Mouse (Mus musculus): ENCODE results near the gene Gpalpp1. TPM values are rescaled to one million over a fixed set of nuclear protein-coding genes. Genes with fewer than 3 reads are reported as not detected.

The Gpalpp1 gene
- total and polyA plus RNA-seq, 3 experiments: 18.3 to 18.9 TPM; not detected in 1

DNA sequence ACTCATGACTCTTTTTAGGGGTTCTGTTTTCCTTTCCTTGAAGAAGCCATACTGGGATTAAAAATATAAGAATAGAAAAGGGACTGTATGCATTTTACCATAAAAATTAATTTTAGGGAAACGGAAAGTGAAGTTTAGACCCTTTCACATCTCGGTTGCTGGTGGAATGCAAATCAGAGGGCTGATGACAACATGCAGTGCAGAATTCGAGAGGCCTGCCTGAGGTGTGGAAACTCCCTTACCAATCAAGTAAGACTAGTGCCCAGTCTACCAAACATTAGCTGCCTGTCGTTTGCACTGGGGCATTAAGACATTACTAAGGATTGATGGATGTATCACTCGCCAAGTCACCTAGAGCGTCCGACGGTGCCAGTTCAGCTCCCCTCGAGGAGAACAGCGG, 37.7 kb upstream of the Gpalpp1 start:
- Histone ChIP-seq H3K79me2 (ENCODE audit: control insufficient read depth, insufficient read depth, low read length, poor library complexity) (no peaks in the 10 kb centered on the region; the same call in 1 of the 2 replicates), H3K9me3 (replicated peaks; ENCODE audit: insufficient read depth, low read length) (no peaks in the 10 kb centered on the region), H3K27ac (ENCODE audit: control insufficient read depth, low read depth, low read length) (no peak overlapping the region), H3K36me3 (ENCODE audit: control insufficient read depth in 1 of 2, insufficient read depth in 2 of 2, low read length in 2 of 2) (peaks cover 0 to 26% of the 10 kb centered on the region in 2 experiments; a peak in 2 of 4 replicates), H3K9ac (ENCODE audit: control insufficient read depth, low read depth, low read length, poor library complexity, severe bottlenecking) (no peak overlapping the region), H3K27me3 (ENCODE audit: control insufficient read depth in 1 of 2, insufficient read depth in 2 of 2, low read length in 2 of 2) (no peaks in the 10 kb centered on the region), H3K4me1 (ENCODE audit: control insufficient read depth in 1 of 2, insufficient read depth in 2 of 2, low read length in 2 of 2) (peaks cover 5 to 35% of the 10 kb centered on the region in 2 experiments), H3K4me3 (ENCODE audit: control insufficient read depth in 1 of 2, insufficient read depth in 1 of 2, low read depth in 2 of 2, low read length in 2 of 2) (no peak overlapping the region)
- no peak for DNase-seq (ENCODE audit: low read depth, low spot score)
- TF ChIP-seq E2F4 (IDR thresholded peaks at IDR 0.05; ENCODE audit: borderline replicate concordance, low read depth, low read length) (no peak), KAT2A (conservative IDR thresholded peaks at IDR 0.05; ENCODE audit: low read depth, low read length) (no peak), USF1 (IDR thresholded peaks at IDR 0.05; ENCODE audit: low read depth, low read length) (no peak), POLR2A (IDR thresholded peaks at IDR 0.05; ENCODE audit: control insufficient read depth in 1 of 2, insufficient read depth in 1 of 2, low read depth in 1 of 2, low read length in 2 of 2, poor library complexity in 1 of 2) (no peak), ZC3H11A (IDR thresholded peaks at IDR 0.05; ENCODE audit: low read depth, low read length) (no peak), ZNF384 (IDR thresholded peaks at IDR 0.05; ENCODE audit: low read depth, low read length) (no peak), JUND (IDR thresholded peaks at IDR 0.05; ENCODE audit: low read depth, low read length) (no peak), TAL1 (IDR thresholded peaks at IDR 0.05; ENCODE audit: low read length) (no peak), MEF2A (IDR thresholded peaks at IDR 0.05; ENCODE audit: extremely low read depth, insufficient replicate concordance, low read depth, low read length, poor library complexity, severe bottlenecking) (no peak), NELFE (IDR thresholded peaks at IDR 0.05; ENCODE audit: low read depth, low read length) (no peak), SMC3 (IDR thresholded peaks at IDR 0.05; ENCODE audit: low read depth, low read length) (no peak), SIN3A (IDR thresholded peaks at IDR 0.05; ENCODE audit: low read length) (no peak), CHD2 (IDR thresholded peaks at IDR 0.05; ENCODE audit: low read length) (no peak), ZKSCAN1 (IDR thresholded peaks at IDR 0.05; ENCODE audit: low read depth, low read length) (no peak), MYC (IDR thresholded peaks at IDR 0.05; ENCODE audit: low read depth, low read length) (no peak), MAZ (IDR thresholded peaks at IDR 0.05; ENCODE audit: low read depth, low read length) (no peak), POLR2AphosphoS2 (IDR thresholded peaks at IDR 0.05; ENCODE audit: low read length) (no peak), USF2 (IDR thresholded peaks at IDR 0.05; ENCODE audit: borderline replicate concordance in 1 of 2, insufficient read depth in 1 of 2, low read depth in 1 of 2, low read length in 2 of 2) (no peak), ELF1 (IDR thresholded peaks at IDR 0.05; ENCODE audit: low read depth, low read length) (no peak), UBTF (IDR thresholded peaks at IDR 0.05; ENCODE audit: borderline replicate concordance, insufficient read depth, low read depth, low read length) (no peak)

DNA sequence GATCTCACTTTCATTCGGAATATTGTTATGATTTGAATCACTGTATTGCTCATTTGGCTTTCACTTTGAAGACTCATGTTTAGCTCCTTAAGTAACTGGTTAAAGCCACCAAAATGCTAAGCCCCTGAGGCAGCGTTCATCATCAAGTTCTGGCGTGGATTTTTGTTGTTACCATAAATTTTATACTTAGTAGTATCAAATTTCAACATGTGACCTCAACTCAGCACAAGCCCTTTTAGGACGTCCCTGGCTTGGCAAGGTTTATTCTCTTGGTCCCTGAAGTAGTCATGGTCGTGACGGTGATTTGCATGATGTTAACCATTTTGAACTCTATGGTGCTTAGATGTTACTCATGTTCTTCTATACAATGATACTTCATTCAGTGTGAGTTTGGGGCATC, 36.5 kb upstream of the Gpalpp1 start:
- no peak for TF ChIP-seq HCFC1 (IDR thresholded peaks at IDR 0.05; ENCODE audit: low read depth, low read length)
- TF ChIP-seq CHD1 (IDR thresholded peaks at IDR 0.05; ENCODE audit: low read depth, low read length): no peak
- TF ChIP-seq ZMIZ1 (IDR thresholded peaks at IDR 0.05; ENCODE audit: low read depth, low read length): no peak
- TF ChIP-seq ZNF384 (IDR thresholded peaks at IDR 0.05; ENCODE audit: low read depth, low read length): no peak
- no peak for TF ChIP-seq CHD2 (IDR thresholded peaks at IDR 0.05; ENCODE audit: low read length)
- TF ChIP-seq RAD21 (IDR thresholded peaks at IDR 0.05; ENCODE audit: low read depth, low read length): no peak
- TF ChIP-seq MXI1 (IDR thresholded peaks at IDR 0.05; ENCODE audit: low read depth, low read length): no peak
- TF ChIP-seq TAL1 (IDR thresholded peaks at IDR 0.05; ENCODE audit: low read length): no peak
- no peak for TF ChIP-seq RCOR1 (IDR thresholded peaks at IDR 0.05; ENCODE audit: low read depth, low read length)
- no peak for TF ChIP-seq USF1 (IDR thresholded peaks at IDR 0.05; ENCODE audit: low read depth, low read length)
- TF ChIP-seq SMC3 (IDR thresholded peaks at IDR 0.05; ENCODE audit: low read depth, low read length): no peak
- Histone ChIP-seq H3K4me3 (ENCODE audit: control insufficient read depth in 1 of 2, insufficient read depth in 1 of 2, low read depth in 2 of 2, low read length in 2 of 2) (no peak overlapping the region), H3K27ac (ENCODE audit: control insufficient read depth, low read depth, low read length) (no peak overlapping the region), H3K9me3 (replicated peaks; ENCODE audit: insufficient read depth, low read length) (no peaks in the 10 kb centered on the region), H3K9ac (ENCODE audit: control insufficient read depth, low read depth, low read length, poor library complexity, severe bottlenecking) (no peak overlapping the region), H3K4me1 (ENCODE audit: control insufficient read depth in 1 of 2, insufficient read depth in 2 of 2, low read length in 2 of 2) (peaks cover 5 to 35% of the 10 kb centered on the region in 2 experiments), H3K79me2 (ENCODE audit: control insufficient read depth, insufficient read depth, low read length, poor library complexity) (no peaks in the 10 kb centered on the region; the same call in 1 of the 2 replicates), H3K27me3 (ENCODE audit: control insufficient read depth in 1 of 2, insufficient read depth in 2 of 2, low read length in 2 of 2) (no peaks in the 10 kb centered on the region), H3K36me3 (ENCODE audit: control insufficient read depth in 1 of 2, insufficient read depth in 2 of 2, low read length in 2 of 2) (peaks cover 0 to 26% of the 10 kb centered on the region in 2 experiments; a peak in 2 of 4 replicates)
- DNase-seq (ENCODE audit: low read depth, low spot score): no peak
